Mouse (Mus musculus) forebrain, embryonic 13.5 days (tissue): ENCODE results near the gene Dynlt1f. TPM values are rescaled to one million over a fixed set of nuclear protein-coding genes. Genes with fewer than 3 reads are reported as not detected.
"Not testable (repeated sequence)": the region's sequence is repeated elsewhere in the genome, so short reads cannot be mapped to it uniquely, and the experiment has no call there.

Experiments
- ATAC-seq: fragments of 200-750 bp; cut with Nextera tagmentation; 2 replicates; pipeline ENCODE4 v1.8.0; 2017
- H3K27ac ChIP-seq: fragments of 300-500 bp; sonication (generic); 2 replicates; pipeline ENCODE4 v1.5.1; 2015; ENCODE audit warnings: inconsistent platforms, mild to moderate bottlenecking, moderate library complexity
- H3K27me3 ChIP-seq: fragments of 300-500 bp; sonication (generic); 2 replicates; pipeline ENCODE4 v1.6.1; 2015; ENCODE audit warnings: mild to moderate bottlenecking, inconsistent platforms
- H3K36me3 ChIP-seq: fragments of 300-500 bp; sonication (generic); 2 replicates; pipeline ENCODE4 v1.6.1; 2015; ENCODE audit warnings: mild to moderate bottlenecking, inconsistent platforms; ENCODE audit not compliant: poor library complexity, severe bottlenecking
- H3K4me1 ChIP-seq: fragments of 300-500 bp; sonication (generic); 2 replicates; pipeline ENCODE4 v1.6.1; 2015; ENCODE audit warnings: inconsistent platforms
- H3K4me2 ChIP-seq: fragments of 300-500 bp; sonication (generic); 2 replicates; pipeline ENCODE4 v1.6.1; 2015; ENCODE audit warnings: inconsistent platforms, mild to moderate bottlenecking, moderate library complexity
- H3K4me3 ChIP-seq: fragments of 300-500 bp; sonication (generic); 2 replicates; pipeline ENCODE4 v1.5.1; 2015; ENCODE audit warnings: mild to moderate bottlenecking, inconsistent platforms
- H3K9ac ChIP-seq: fragments of 300-500 bp; sonication (generic); 2 replicates; pipeline ENCODE4 v1.6.1; 2015; ENCODE audit warnings: mild to moderate bottlenecking, inconsistent platforms
- H3K9me3 ChIP-seq: fragments of 300-500 bp; sonication (generic); replicated peaks from 2 replicates; pipeline ENCODE4 v1.6.1; 2016; ENCODE audit warnings: inconsistent platforms
- WGBS: fragments of 180-500 bp; shearing (Covaris S2); methylation state at CpG from one replicate; pipeline ENCODE4 v1.1.7; 2015; 5-methylcytosine and 5-hydroxymethylcytosine counted together
- polyA plus RNA-seq: library from polyadenylated mRNA; unstranded; fragments of >200 nt; fragmentation: Nextera tagmentation; extraction: Ambion mirVana; gene quantifications from 2 replicates; pipeline ENCODE4 v1.2.1, GENCODE M21; 2015

Gene Dynlt1f
- polyA plus RNA-seq, 1 experiment from 2014 or later, result 334 TPM

DNA sequence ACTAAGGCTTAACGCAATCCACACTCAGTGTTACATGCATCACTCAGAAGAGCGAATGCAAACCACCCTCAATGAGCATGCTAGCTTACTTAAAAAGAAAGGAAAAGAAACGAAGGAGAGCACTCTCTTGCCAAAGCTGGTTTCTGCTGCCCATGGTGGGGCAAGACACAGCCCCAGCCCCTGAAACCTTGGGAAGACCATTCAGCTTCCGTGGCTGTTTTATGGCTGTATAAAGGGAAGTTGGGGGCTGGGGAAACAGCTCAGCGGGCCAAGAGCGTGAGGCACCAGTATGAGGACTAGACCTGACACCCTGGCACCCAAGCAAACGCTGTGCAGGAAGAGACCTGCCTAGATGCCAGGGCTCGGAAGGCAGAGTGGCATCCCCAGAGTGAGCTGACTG, 17.3 kb downstream of the Dynlt1f start:
- WGBS, result 82% methylated on average over 8 of the region's 8 CpGs
- ATAC-seq, H3K27me3 ChIP-seq: not testable (repeated sequence)

DNA sequence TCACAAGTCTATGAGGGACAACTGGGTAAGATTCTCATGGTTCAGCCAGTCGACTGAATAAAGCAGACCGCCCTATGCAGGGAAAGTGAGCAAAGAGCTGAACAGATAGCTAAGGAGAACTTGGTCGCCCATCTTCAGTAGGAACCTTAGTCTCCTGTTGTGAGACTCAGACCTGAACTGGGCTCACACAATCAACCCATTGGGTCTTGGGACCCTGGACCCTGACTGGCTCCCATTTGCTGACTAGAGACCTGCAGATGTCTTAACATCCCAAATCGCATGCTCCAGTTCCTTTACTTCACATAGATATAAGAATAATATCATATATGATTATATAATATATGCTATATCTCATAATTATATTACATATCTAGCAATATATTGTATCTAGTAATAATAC, 18.3 kb downstream of the Dynlt1f start:
- not testable (repeated sequence) for H3K9ac ChIP-seq

More for the DNA sequence above, 17.3 kb downstream of the Dynlt1f start:
- not testable (repeated sequence) for H3K27ac ChIP-seq, H3K4me2 ChIP-seq, H3K9me3 ChIP-seq, H3K9ac ChIP-seq, H3K4me3 ChIP-seq, H3K4me1 ChIP-seq, H3K36me3 ChIP-seq

DNA sequence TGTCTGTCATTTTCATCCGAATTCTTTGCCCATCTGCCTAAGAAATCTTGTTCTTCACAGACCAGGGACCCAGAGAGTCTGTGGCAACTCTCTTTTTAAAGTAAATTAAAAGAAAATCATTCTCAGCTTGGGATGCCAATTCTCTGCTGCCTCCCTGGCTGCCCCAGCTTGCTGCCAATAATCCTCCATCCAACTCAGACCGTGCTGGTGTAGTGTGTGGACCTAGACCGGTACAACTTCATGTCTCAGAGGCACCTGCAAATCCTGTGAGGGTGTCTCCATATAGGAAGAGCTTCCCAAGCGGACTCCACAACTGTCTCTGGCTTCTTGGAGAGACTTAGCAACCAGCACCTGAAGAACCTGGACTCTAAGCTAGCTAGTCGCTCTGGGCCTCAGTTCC, 18.8 kb downstream of the Dynlt1f start:
- 90% methylated on average over 5 of the region's 5 CpGs for WGBS

More for the DNA sequence above, 18.3 kb downstream of the Dynlt1f start:
- not testable (repeated sequence) for H3K4me3 ChIP-seq, H3K4me1 ChIP-seq, H3K27me3 ChIP-seq, H3K9me3 ChIP-seq, H3K36me3 ChIP-seq, H3K4me2 ChIP-seq, ATAC-seq, H3K27ac ChIP-seq
- WGBS, result 98% methylated on average over 4 of the region's 4 CpGs

DNA sequence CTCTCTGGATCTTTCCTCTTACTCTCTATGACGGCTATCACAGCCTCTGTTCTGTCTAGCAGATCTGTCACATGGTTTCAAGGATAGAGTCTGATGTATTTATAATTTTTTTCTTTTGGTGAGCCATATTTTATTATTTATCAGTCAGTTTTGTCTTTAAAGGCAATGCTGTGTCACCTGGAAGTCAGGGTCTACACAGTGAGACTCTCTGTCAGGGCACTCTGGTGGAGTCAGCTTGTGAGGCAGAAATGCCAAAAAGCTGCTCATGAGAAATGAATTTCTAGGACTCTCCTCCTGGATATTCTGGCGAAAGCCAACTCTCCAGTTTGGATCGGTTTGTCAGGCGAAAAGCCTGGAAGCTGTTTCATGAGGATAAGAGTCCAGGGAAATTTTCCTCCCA, 19.9 kb downstream of the Dynlt1f start:
- WGBS, result 94% methylated on average over 1 of the region's 4 CpGs

More for the DNA sequence above, 18.8 kb downstream of the Dynlt1f start:
- Histone ChIP-seq H3K27me3 (no peaks in the 10 kb centered on the region), H3K4me2 (no peak overlapping the region), H3K9ac (no peak overlapping the region), H3K4me1 (no peaks in the 10 kb centered on the region), H3K4me3 (no peak overlapping the region), H3K9me3 (no peaks in the 10 kb centered on the region), H3K27ac (no peak overlapping the region), H3K36me3 (no peaks in the 10 kb centered on the region)
- ATAC-seq, result no peak

DNA sequence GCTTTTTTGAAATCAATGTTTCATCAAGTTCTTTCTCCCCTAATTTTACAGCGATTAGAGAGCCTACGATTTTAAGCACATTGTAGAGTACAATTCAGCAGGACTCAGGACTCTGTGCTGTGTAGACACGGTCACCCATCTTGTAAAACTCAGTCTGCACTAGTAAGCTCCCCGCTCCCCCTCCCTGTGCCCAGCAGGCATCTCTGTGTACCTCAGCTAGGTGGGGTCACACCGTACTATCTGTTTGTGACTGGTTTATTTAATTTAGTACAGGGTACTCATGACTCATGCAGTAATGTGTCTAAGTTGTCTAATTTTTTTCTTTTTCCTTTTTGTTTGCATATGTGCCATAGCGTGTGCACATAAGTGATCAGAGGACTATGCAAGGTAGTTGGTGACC, 22.9 kb downstream of the Dynlt1f start:
- H3K36me3 ChIP-seq, H3K27ac ChIP-seq, H3K9ac ChIP-seq, H3K4me1 ChIP-seq, H3K4me3 ChIP-seq, H3K4me2 ChIP-seq, H3K9me3 ChIP-seq, H3K27me3 ChIP-seq, ATAC-seq: not testable (repeated sequence)
- WGBS, result 80% methylated on average over 6 of the region's 6 CpGs

More for the DNA sequence above, 19.9 kb downstream of the Dynlt1f start:
- not testable (repeated sequence) for H3K4me2 ChIP-seq, H3K4me3 ChIP-seq, H3K4me1 ChIP-seq, ATAC-seq, H3K9me3 ChIP-seq, H3K9ac ChIP-seq, H3K27ac ChIP-seq, H3K36me3 ChIP-seq, H3K27me3 ChIP-seq

DNA sequence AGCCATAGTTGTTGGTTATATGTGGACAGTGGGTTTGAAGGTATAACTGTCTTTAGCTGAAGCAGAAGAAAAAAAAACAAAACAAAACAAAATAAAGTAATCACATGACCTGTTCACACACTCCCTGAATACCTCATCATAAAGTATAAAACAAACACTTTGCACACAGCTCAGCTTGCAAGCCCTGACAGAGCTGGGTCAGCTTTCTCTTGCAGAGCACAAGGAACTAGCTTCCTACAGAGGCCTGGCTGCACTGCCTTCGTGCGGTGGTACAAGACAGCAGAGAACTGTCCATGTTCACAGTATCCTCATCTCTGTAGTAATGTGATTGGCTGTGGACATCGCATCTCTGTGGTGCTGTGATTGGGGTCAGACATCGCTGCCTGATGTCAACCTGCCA, 25.3 kb downstream of the Dynlt1f start:
- not testable (repeated sequence) for H3K4me3 ChIP-seq, H3K4me1 ChIP-seq, H3K9ac ChIP-seq, ATAC-seq, H3K36me3 ChIP-seq, H3K9me3 ChIP-seq, H3K27me3 ChIP-seq, H3K27ac ChIP-seq, H3K4me2 ChIP-seq
- WGBS, result 88% methylated on average over 4 of the region's 4 CpGs

DNA sequence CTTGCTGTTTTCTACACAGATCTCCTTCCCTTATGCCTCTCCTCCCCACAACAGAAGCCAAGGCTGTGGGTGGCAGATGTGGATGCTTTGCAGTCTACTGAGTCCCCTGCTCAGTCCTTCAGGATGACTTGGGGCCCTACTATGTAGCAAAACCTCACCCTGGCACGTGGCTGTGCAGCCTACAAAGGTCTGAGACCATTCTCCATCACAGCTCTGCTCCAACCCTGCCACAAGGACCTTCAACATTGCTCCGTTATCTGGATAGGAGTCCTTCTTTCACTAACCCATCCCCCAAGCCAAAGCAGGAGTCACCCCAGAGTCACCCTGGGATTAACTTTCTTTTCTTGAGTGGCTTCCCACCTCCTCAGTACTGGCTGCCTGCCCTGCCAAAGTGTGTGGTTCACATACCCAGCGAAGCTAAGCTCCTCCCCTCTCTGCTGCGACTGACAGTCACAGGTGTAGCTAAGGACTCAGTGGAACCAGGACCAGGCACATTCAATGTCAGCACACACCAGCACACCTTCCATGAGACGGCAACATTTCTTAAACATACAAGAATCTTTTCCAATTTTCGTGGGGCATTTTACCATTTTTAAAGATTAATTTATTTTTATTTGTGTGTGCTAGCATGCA, 30.7 kb downstream of the Dynlt1f start:
- H3K27ac ChIP-seq, H3K4me1 ChIP-seq, H3K9ac ChIP-seq, H3K9me3 ChIP-seq, H3K4me2 ChIP-seq, ATAC-seq, H3K27me3 ChIP-seq, H3K4me3 ChIP-seq, H3K36me3 ChIP-seq: not testable (repeated sequence)
- WGBS, result 50% methylated on average over 2 of the region's 6 CpGs

DNA sequence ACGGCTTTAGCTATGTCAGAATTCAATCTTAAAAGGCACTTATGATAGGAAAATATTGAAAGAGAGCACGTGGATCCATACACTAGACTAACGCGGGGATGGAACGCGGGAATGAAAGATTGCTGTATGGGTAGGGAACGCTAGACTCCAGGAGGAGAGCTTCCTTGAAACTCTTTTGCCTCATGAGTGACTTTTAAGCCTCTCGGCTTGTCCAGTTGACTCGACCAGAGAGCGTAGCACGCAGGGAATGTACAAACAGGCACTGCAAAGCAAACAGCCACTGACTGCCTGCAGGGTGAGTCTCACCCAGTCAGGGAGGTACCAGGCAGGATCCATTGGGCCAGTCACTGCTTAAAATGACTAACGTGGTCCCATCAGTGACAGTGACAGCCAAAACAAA, 33.7 kb downstream of the Dynlt1f start:
- 91% methylated on average over 11 of the region's 12 CpGs for WGBS
- H3K4me3 ChIP-seq, H3K27ac ChIP-seq, H3K9me3 ChIP-seq, H3K9ac ChIP-seq, H3K4me1 ChIP-seq, H3K4me2 ChIP-seq, H3K36me3 ChIP-seq, H3K27me3 ChIP-seq, ATAC-seq: not testable (repeated sequence)

DNA sequence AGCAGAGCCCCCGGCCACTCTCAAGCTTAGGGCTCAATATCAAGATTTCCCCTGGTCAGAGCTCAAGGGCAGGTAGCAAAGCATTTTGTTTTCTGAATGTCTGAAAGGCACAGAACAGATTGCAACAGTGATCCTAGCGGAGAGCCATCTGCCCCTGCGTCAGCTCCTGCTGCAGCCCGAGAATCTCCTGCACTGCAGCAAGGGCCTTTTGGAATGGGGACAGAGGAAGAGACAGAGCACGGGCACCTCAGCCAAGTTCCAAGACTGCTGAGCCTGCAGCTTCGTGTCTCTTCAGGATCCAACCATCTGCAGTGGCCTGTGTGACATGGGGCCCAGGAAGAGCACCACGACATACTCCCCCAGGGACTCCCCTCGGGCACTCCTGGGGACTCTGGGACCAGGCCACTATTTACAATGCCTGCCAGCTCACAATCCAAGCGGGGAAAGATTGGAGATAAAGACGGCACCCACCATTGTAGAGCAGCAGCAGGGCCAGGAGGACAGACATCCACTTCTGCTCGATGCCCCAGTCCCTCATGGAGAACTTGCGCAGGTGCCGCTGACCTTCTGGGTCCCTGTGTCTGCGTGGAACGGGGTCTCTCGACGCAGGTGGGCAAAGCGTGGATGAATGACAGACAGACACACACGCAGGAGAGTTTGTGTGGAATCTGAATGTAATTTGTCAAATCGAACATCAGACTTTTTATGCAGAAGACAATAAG, 34.8 kb downstream of the Dynlt1f start:
- not testable (repeated sequence) for H3K9ac ChIP-seq, ATAC-seq, H3K27me3 ChIP-seq, H3K9me3 ChIP-seq, H3K36me3 ChIP-seq, H3K4me1 ChIP-seq, H3K4me2 ChIP-seq, H3K4me3 ChIP-seq, H3K27ac ChIP-seq
- WGBS, result 90% methylated on average over 18 of the region's 20 CpGs

DNA sequence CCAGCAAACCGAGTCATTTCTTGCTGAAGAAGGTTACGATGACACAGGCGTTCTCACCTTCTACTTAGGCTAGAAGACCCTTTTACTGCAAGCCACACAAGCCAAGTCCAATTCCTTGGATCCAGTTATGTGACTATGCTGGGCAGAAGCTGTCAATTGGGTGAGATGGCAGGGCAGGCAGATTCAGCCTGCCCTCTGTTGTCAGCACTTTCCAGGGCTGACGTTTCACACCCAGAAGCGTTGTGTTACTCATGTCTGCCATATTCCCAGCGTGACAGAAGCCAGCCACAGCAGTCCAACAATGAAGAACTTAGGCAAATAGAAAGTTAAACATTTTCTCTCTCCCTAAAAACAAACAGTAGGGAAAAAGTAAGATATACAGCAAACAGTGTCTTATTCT, 35.7 kb downstream of the Dynlt1f start:
- not testable (repeated sequence) for H3K9ac ChIP-seq, H3K4me2 ChIP-seq, H3K27ac ChIP-seq, ATAC-seq, H3K4me3 ChIP-seq, H3K27me3 ChIP-seq, H3K36me3 ChIP-seq, H3K4me1 ChIP-seq, H3K9me3 ChIP-seq
- WGBS, result 86% methylated on average over 5 of the region's 6 CpGs

DNA sequence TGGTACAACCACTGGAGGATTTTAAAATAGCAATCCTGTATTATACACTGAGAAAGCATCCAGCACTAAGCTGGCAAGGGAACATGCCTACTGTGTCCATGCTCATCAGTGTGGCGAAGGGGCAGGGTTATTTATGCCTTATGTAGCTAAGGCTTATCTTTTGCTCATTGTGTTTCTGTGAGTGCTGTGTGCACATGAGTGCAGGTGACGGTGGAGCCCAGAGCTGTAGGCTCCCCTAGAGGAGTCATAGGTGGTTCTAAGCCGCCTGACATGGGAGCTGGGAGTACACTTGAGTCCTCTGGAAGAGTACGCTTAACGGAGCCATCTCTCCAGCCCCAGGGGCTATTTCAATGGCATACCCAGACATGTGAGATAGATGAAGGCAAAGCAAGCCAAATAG, 36.4 kb downstream of the Dynlt1f start:
- H3K36me3 ChIP-seq, H3K9ac ChIP-seq, H3K4me3 ChIP-seq, H3K4me1 ChIP-seq, H3K4me2 ChIP-seq, H3K27ac ChIP-seq, H3K9me3 ChIP-seq, ATAC-seq, H3K27me3 ChIP-seq: not testable (repeated sequence)
- WGBS, result 90% methylated on average over 5 of the region's 5 CpGs

DNA sequence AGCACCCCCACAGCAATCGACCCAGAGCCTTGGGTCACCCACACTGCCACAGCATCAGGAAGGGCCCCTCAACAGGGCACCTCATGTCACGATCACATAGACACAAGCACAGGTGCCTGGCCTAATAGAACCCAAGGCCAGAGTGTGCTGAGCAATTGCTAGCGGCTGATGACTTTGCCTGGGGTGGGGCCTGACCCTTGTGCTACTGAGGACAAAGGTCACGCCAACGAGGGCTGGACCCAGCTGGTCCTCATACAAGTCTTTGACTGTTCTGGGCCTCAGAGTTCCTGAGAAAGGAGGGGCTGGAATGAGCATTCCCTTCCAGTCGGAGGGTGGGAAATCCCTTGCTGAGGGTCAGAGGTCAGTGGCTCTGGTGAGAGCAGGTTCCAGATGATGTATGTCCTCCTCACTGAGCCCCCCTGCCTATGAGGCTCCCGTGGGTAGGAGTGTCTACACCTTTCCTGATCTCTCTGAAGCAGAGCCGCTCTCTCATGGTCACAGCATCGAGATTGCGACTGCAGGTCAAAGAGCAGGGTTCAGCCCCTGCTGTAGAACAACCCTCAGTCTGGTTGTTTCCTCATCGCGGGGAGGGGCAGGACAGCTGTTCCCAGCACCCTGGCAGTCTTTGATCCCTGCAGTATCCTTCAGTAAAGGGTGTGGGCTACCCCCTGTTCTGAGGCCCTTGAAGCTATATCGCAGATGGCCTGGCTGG, 37.9 kb downstream of the Dynlt1f start:
- not testable (repeated sequence) for H3K4me3 ChIP-seq, H3K9me3 ChIP-seq, H3K4me2 ChIP-seq, H3K27me3 ChIP-seq, H3K27ac ChIP-seq, ATAC-seq, H3K4me1 ChIP-seq, H3K36me3 ChIP-seq, H3K9ac ChIP-seq
- WGBS, result 68% methylated on average over 8 of the region's 13 CpGs
